Mouse (Mus musculus): Measurements from ENCODE around the gene Il24.

DNA sequence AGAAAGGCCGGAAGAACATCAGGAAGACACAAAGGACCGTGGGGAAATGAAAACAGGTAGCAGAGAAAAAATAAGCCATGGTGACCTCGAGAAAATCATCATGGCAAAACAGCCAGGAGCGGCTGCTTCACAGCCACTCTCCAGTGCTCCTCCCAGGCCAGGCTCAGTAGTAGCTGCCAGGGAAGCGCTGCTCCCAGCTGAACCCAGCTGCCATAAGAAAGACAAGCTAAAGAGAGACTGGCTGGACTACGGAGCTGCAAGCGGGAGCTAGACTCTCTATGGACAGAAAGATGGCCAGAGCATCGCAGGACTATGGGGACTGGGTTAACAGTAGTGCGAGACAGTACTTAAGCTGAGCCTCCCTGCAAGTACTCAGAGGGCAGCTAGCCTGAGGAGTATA lies 32.4 kb downstream of the Il24 start:
- TF ChIP-seq POLR2A (IDR thresholded peaks at IDR 0.05; ENCODE audit: borderline replicate concordance, low read depth, low read length) (no peak), CTCF (IDR thresholded peaks at IDR 0.05; ENCODE audit: low read depth, low read length) (no peak)
